Mouse (Mus musculus) heart, adult 2 months (tissue): ENCODE results near the gene Dyrk2.

Source experiments
- CTCF ChIP-seq: fragments of 200-600 bp; IDR thresholded peaks from 2 replicates; pipeline ENCODE4 v1.8.1; 2022; ENCODE audit warnings: antibody characterized with exemption, mild to moderate bottlenecking, moderate library complexity
- EP300 ChIP-seq: fragments of 200-500 bp; IDR thresholded peaks from 2 replicates; pipeline ENCODE4 v1.6.1; 2011; ENCODE audit warnings: low read depth, low read length, control low read depth; ENCODE audit not compliant: insufficient read depth
- POLR2A ChIP-seq: fragments of 200-500 bp; IDR thresholded peaks from 2 replicates; pipeline ENCODE4 v1.6.1; 2011; ENCODE audit warnings: mild to moderate bottlenecking, low read depth, low read length, control low read depth; ENCODE audit not compliant: insufficient read depth

- TF ChIP-seq CTCF (no peak), EP300 (no peak), POLR2A (no peak)
Observed at GRCm38 (mm10) chr10:118902625-118903024, 32.6 kb upstream of the Dyrk2 start.
